In genomic region chr19:23699131-23699530, GRCm38 (mm10) we compare ENCODE assay signal across 18 mouse cellular contexts. TPM values are rescaled to one million over a fixed set of nuclear protein-coding genes. Genes with fewer than 3 reads are reported as not detected.
"Had no signal": no experiment of that assay in that cellular context is flagged by ENCODE, and none has a peak within 500 bp of the region (broad histone marks: within the 10 kb centered on the region; RNA-seq: fewer than 3 reads in every experiment).

No protein-coding gene starts in this region.

- DNase-seq: kidney, adult 18-20 months; lung, embryonic 14.5 days; right cerebral cortex, adult 18-20 months; right cerebral cortex, postnatal 25 days; spleen, adult 18-20 months; thymus, postnatal 4 days had no signal

- H3K27ac ChIP-seq: layer of hippocampus, adult 2 months; limb, embryonic 15.5 days; liver, embryonic 12.5 days; midbrain, embryonic 13.5 days; neural tube, embryonic 15.5 days had no signal

- H3K9ac ChIP-seq: limb, embryonic 15.5 days; liver, embryonic 12.5 days; lung, embryonic 14.5 days; midbrain, embryonic 13.5 days; neural tube, embryonic 15.5 days had no signal

- H3K9me3 ChIP-seq: limb, embryonic 15.5 days; liver, embryonic 12.5 days; midbrain, embryonic 13.5 days; neural tube, embryonic 15.5 days had no signal

- H3K4me3 ChIP-seq: layer of hippocampus, adult 2 months; limb, embryonic 15.5 days; liver, embryonic 12.5 days; midbrain, embryonic 13.5 days; myocyte; neural tube, embryonic 15.5 days had no signal

- ATAC-seq: liver, embryonic 12.5 days; midbrain, embryonic 13.5 days had no signal

- H3K4me1 ChIP-seq: limb, embryonic 15.5 days; liver, embryonic 12.5 days; midbrain, embryonic 13.5 days; neural tube, embryonic 15.5 days had no signal

- H3K27me3 ChIP-seq: limb, embryonic 15.5 days; liver, embryonic 12.5 days; midbrain, embryonic 13.5 days; neural tube, embryonic 15.5 days had no signal

- H3K4me2 ChIP-seq: limb, embryonic 15.5 days; liver, embryonic 12.5 days; lung, embryonic 14.5 days; midbrain, embryonic 13.5 days; neural tube, embryonic 15.5 days had no signal

RNA-seq across cellular contexts. Expression of gene 1700028P14Rik, which starts 46.5 kb away (rescaled TPM):
- total RNA-seq: megakaryocyte-erythroid progenitor cell, adult 5-6 weeks had no signal
- polyA plus RNA-seq: kidney, embryonic 14.5 days; limb, embryonic 11.5 days; liver, embryonic 12.5 days; liver, embryonic 16.5 days; lung, embryonic 14.5 days; myocyte; neural tube, embryonic 11.5 days; stomach, embryonic 16.5 days had no signal
